19 mouse cellular contexts compared by ENCODE assay signal in the genomic region with DNA sequence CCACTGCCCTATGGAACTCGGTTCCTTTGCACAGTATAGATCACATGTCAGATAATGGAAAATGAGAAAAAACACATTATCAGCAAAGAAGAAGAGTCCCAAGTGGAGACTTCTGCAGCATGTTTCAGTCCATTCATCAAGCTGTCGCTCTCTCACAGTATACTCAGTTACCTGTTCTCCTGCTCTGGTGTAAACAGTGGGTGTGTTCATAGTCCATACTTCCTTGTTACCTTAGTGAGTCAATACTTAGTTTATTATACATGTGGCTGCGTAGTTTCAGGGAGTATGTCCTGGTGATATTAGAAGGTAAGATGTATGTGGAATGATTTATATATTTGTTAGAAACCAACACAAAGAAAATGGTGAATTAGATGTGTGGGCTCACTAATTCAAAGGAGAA.
"Had no signal": no experiment of that assay in that cellular context is flagged by ENCODE, and none has a peak within 500 bp of the region (broad histone marks: within the 10 kb centered on the region; RNA-seq: fewer than 3 reads in every experiment).

No protein-coding gene starts in this region.

- H3K27ac ChIP-seq: kidney, postnatal 0 days; layer of hippocampus, adult 2 months; limb, embryonic 10.5 days; limb, embryonic 13.5 days; liver, embryonic 12.5 days; liver, embryonic 15.5 days; lung, embryonic 15.5 days; midbrain, embryonic 13.5 days; neural tube, embryonic 13.5 days had no signal

- ATAC-seq: liver, embryonic 12.5 days; midbrain, embryonic 13.5 days; midbrain, embryonic 16.5 days had no signal

- H3K9ac ChIP-seq: limb, embryonic 13.5 days; liver, embryonic 12.5 days; liver, embryonic 15.5 days; lung, embryonic 15.5 days; midbrain, embryonic 13.5 days; neural tube, embryonic 13.5 days had no signal

- DNase-seq: kidney, adult 2 months; kidney, postnatal 25 days; layer of hippocampus, adult 9-11 months; liver; lung, adult 18-20 months; lung, postnatal 10 days; lung, postnatal 4 days; thymus, postnatal 25 days had no signal

- H3K9me3 ChIP-seq: limb, embryonic 10.5 days; limb, embryonic 13.5 days; liver, embryonic 12.5 days; liver, embryonic 15.5 days; lung, embryonic 15.5 days; midbrain, embryonic 13.5 days had no signal

- H3K4me2 ChIP-seq: limb, embryonic 13.5 days; liver, embryonic 12.5 days; liver, embryonic 15.5 days; lung, embryonic 15.5 days; midbrain, embryonic 13.5 days; neural tube, embryonic 13.5 days had no signal

- H3K27me3 ChIP-seq: limb, embryonic 13.5 days; liver, embryonic 12.5 days; liver, embryonic 15.5 days; lung, embryonic 15.5 days; midbrain, embryonic 13.5 days; neural tube, embryonic 13.5 days had no signal

- H3K36me3 ChIP-seq: limb, embryonic 10.5 days; limb, embryonic 13.5 days; liver, embryonic 12.5 days; liver, embryonic 15.5 days; lung, embryonic 15.5 days had no signal

- H3K4me3 ChIP-seq: layer of hippocampus, adult 2 months; limb, embryonic 10.5 days; limb, embryonic 13.5 days; liver, embryonic 12.5 days; liver, embryonic 15.5 days; lung, embryonic 15.5 days; midbrain, embryonic 13.5 days; myocyte; neural tube, embryonic 13.5 days had no signal

- H3K4me1 ChIP-seq: limb, embryonic 10.5 days; limb, embryonic 13.5 days; liver, embryonic 12.5 days; liver, embryonic 15.5 days; lung, embryonic 15.5 days had no signal
